Mouse (Mus musculus): ENCODE measurements around the gene Slc12a7.

- TF ChIP-seq CTCF (IDR thresholded peaks at IDR 0.05; ENCODE audit: control insufficient read depth, insufficient read depth, insufficient replicate concordance, low read depth, low read length) (no peak), POLR2A (IDR thresholded peaks at IDR 0.05; ENCODE audit: control insufficient read depth, low read depth, low read length) (no peak)
Observed at GRCm38 (mm10) chr13:73767754-73768153, 34.9 kb downstream of the Slc12a7 start.

Data from testis, adult 2 months (tissue).